Mouse (Mus musculus): ENCODE measurements around the gene Otud3. TPM values are rescaled to one million over a fixed set of nuclear protein-coding genes. Genes with fewer than 3 reads are reported as not detected.

Otud3 gene
- polyA plus RNA-seq, 1 experiment, result 8.4 TPM

DNA sequence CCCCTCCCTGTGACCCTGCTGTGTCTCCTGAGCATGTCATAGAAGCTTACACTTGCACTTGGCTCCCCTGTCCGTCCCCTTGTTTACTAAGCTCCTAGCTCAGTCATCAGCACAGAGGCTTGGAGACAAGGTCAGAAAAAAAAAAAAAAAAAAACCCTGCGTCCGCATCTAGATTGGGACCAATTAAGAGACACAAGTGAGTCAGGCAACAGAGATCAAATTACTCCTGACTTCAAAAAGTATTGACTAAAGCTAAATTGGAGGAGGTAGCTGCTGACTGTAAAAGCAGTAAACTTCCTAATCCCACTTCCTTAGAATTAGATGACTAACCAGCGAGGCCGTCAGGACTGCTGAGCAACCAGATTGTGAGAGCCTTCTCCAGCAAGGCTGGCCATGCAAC lies 48.7 kb downstream of the Otud3 start:
- no peaks in the 10 kb centered on the region for H3K36me3 ChIP-seq (ENCODE audit: control insufficient read depth, insufficient read depth, low read length)
- TF ChIP-seq CTCF (conservative IDR thresholded peaks at IDR 0.05; ENCODE audit: insufficient read depth, insufficient read length, low read depth, low read length) (no peak), POLR2A (IDR thresholded peaks at IDR 0.05; ENCODE audit: low read depth, low read length) (no peak)
- H3K27ac ChIP-seq (ENCODE audit: insufficient read depth, low read depth, low read length), result no peak overlapping the region
- no peaks in the 10 kb centered on the region for H3K27me3 ChIP-seq (replicated peaks; ENCODE audit: control insufficient read depth, insufficient read depth, low read length)
- H3K4me3 ChIP-seq (ENCODE audit: insufficient read depth, low read depth, low read length), result no peak overlapping the region
- no peak for DNase-seq
- no peaks in the 10 kb centered on the region for H3K4me1 ChIP-seq (ENCODE audit: control insufficient read depth, insufficient read depth, low read length)
- 30% methylated on average over 5 of the region's 5 CpGs for WGBS

DNA sequence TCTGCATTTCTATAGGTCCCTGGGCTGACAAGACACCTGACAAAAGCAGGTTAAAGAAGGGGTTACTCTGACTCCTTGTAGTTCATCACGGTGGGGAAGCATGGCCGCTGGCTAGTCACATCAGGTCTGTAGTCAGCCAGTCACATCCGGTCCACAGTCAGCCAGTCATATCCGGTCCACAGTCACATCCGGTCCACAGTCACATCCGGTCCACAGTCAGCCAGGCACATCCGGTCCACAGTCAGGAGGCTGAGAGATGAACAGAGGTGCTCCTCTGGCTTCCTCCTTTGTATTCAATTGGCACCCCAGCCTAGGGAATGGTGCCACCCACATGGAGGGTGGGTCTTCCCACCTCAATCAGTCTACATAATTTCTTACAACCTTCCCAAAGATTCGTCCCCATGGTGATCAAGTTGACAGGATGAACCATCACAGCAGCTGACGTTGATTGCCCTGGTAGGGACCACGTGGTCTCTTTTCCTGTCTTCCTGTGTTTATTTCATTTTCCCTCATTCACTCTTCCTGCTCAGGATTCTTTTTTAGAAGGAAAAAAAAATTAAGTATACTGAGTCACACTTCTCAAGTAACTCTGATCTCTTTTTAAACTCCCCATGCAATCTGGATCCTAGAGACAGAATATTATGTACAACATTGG lies 50.3 kb downstream of the Otud3 start, which contains the start of gene Pla2g5:
Pla2g5 (minus strand) TSS at position 139 of the 655 bp plus-strand sequence.
- TF ChIP-seq POLR2A (IDR thresholded peaks at IDR 0.05; ENCODE audit: low read depth, low read length) (no peak), CTCF (conservative IDR thresholded peaks at IDR 0.05; ENCODE audit: insufficient read depth, insufficient read length, low read depth, low read length) (no peak)
- no peaks in the 10 kb centered on the region for H3K4me1 ChIP-seq (ENCODE audit: control insufficient read depth, insufficient read depth, low read length)
- no peaks in the 10 kb centered on the region for H3K36me3 ChIP-seq (ENCODE audit: control insufficient read depth, insufficient read depth, low read length)
- peak; percentile 40 for DNase-seq
- no peak within 1 kb of the TSS for H3K27ac ChIP-seq (ENCODE audit: insufficient read depth, low read depth, low read length)
- WGBS, result 55% methylated on average over 10 of the region's 10 CpGs
- H3K4me3 ChIP-seq (ENCODE audit: insufficient read depth, low read depth, low read length), result no peak within 1 kb of the TSS
- no peaks in the 10 kb centered on the region for H3K27me3 ChIP-seq (replicated peaks; ENCODE audit: control insufficient read depth, insufficient read depth, low read length)

DNA sequence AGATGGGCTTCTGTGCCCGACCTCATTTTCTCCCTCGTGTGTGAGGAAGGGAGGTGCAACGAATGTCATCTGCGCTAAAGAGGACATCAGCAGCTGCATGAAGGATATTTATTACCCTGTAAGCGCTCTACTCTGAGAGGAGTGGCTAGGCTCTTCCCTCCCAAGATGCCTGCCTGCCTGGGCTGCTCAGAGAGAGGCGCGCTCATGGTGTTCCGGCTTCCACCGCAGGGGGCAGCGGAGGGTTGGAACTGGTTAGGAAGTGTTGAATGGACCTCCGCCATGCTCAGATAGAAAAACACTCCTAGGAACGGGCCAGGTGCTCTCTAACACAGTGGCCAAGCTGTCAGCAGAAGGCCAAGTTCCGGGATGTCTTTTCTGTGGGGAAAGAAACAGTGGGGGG lies 54.0 kb downstream of the Otud3 start:
- TF ChIP-seq CTCF (conservative IDR thresholded peaks at IDR 0.05; ENCODE audit: insufficient read depth, insufficient read length, low read depth, low read length), result peak; percentile 59
- TF ChIP-seq POLR2A (IDR thresholded peaks at IDR 0.05; ENCODE audit: low read depth, low read length), result no peak
- Histone ChIP-seq H3K36me3 (ENCODE audit: control insufficient read depth, insufficient read depth, low read length) (no peaks in the 10 kb centered on the region), H3K4me1 (ENCODE audit: control insufficient read depth, insufficient read depth, low read length) (no peaks in the 10 kb centered on the region), H3K27me3 (replicated peaks; ENCODE audit: control insufficient read depth, insufficient read depth, low read length) (no peaks in the 10 kb centered on the region), H3K4me3 (ENCODE audit: insufficient read depth, low read depth, low read length) (no peak overlapping the region), H3K27ac (ENCODE audit: insufficient read depth, low read depth, low read length) (no peak overlapping the region)
- DNase-seq, result peak; percentile 69
- WGBS, result 5% methylated on average over 13 of the region's 13 CpGs

DNA sequence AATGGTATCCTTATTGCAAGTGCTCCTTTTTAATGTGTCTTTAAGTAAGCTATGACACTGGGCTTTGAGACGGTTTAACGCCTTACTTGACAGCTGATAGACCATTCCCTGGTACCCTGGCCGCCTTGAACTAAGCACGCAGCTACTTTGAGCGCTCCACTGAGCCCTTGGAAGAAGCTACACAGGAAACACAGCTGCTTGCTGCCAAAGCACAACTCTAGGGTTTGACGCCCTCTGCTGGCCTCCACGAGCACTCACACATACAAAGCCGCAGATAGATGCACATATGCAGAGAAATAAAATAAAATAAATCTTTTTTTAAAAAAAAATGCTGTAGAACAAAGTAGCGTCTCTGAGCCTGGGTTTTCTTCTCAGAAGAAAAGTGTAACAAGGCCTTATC lies 54.5 kb downstream of the Otud3 start:
- DNase-seq, result no peak
- Histone ChIP-seq H3K4me1 (ENCODE audit: control insufficient read depth, insufficient read depth, low read length) (no peaks in the 10 kb centered on the region), H3K36me3 (ENCODE audit: control insufficient read depth, insufficient read depth, low read length) (no peaks in the 10 kb centered on the region), H3K4me3 (ENCODE audit: insufficient read depth, low read depth, low read length) (no peak overlapping the region), H3K27ac (ENCODE audit: insufficient read depth, low read depth, low read length) (no peak overlapping the region), H3K27me3 (replicated peaks; ENCODE audit: control insufficient read depth, insufficient read depth, low read length) (no peaks in the 10 kb centered on the region)
- WGBS, result 20% methylated on average over 9 of the region's 9 CpGs
- peak; percentile 44 for TF ChIP-seq CTCF (conservative IDR thresholded peaks at IDR 0.05; ENCODE audit: insufficient read depth, insufficient read length, low read depth, low read length)
- no peak for TF ChIP-seq POLR2A (IDR thresholded peaks at IDR 0.05; ENCODE audit: low read depth, low read length)

DNA sequence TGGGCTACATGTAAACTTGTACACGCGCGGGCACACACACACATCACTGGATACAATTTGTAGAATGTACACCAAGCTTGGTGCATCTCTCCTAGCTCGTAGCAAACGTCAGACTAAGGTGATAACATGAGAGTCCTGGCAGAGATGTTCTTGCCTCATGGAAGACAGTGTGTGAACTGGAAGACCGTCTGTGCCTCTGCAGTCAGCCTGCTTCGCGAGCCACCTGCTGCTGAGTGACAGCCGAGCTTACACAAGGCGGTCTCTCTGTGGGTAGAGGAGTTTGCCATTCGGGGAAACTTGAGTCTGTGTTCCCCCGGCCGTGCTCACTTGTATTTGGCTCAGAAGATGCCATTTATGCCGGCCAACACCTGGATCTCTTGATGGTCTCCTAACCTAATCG lies 55.3 kb downstream of the Otud3 start:
- no peak for DNase-seq
- Histone ChIP-seq H3K36me3 (ENCODE audit: control insufficient read depth, insufficient read depth, low read length) (no peaks in the 10 kb centered on the region), H3K4me1 (ENCODE audit: control insufficient read depth, insufficient read depth, low read length) (no peaks in the 10 kb centered on the region), H3K27ac (ENCODE audit: insufficient read depth, low read depth, low read length) (no peak overlapping the region), H3K27me3 (replicated peaks; ENCODE audit: control insufficient read depth, insufficient read depth, low read length) (no peaks in the 10 kb centered on the region), H3K4me3 (ENCODE audit: insufficient read depth, low read depth, low read length) (no peak overlapping the region)
- TF ChIP-seq CTCF (conservative IDR thresholded peaks at IDR 0.05; ENCODE audit: insufficient read depth, insufficient read length, low read depth, low read length) (no peak), POLR2A (IDR thresholded peaks at IDR 0.05; ENCODE audit: low read depth, low read length) (no peak)
- WGBS, result 78% methylated on average over 15 of the region's 15 CpGs

DNA sequence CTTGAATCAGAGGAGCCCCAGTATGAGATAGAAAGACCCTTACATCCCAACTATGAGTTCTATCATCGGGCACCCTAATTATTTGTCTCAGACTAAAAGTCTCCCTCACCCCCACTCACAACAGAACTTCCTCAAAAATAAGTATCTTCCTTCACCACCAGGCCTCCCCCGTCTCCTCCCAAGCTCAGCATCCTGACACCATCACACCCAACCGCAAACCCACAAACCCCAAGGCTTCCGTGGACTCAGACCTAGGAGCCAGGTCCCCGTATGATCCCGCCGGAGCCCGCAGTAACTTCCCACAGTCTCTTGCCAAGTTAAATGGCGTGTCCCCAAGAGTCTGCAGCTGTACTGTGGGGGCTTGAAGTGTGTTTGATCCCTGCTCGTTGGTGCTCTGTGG lies 56.2 kb downstream of the Otud3 start:
- DNase-seq, result no peak
- WGBS, result 77% methylated on average over 10 of the region's 10 CpGs
- Histone ChIP-seq H3K4me1 (ENCODE audit: control insufficient read depth, insufficient read depth, low read length) (no peaks in the 10 kb centered on the region), H3K27me3 (replicated peaks; ENCODE audit: control insufficient read depth, insufficient read depth, low read length) (no peaks in the 10 kb centered on the region), H3K4me3 (ENCODE audit: insufficient read depth, low read depth, low read length) (no peak overlapping the region), H3K27ac (ENCODE audit: insufficient read depth, low read depth, low read length) (no peak overlapping the region), H3K36me3 (ENCODE audit: control insufficient read depth, insufficient read depth, low read length) (no peaks in the 10 kb centered on the region)
- no peak for TF ChIP-seq POLR2A (IDR thresholded peaks at IDR 0.05; ENCODE audit: low read depth, low read length)
- no peak for TF ChIP-seq CTCF (conservative IDR thresholded peaks at IDR 0.05; ENCODE audit: insufficient read depth, insufficient read length, low read depth, low read length)

DNA sequence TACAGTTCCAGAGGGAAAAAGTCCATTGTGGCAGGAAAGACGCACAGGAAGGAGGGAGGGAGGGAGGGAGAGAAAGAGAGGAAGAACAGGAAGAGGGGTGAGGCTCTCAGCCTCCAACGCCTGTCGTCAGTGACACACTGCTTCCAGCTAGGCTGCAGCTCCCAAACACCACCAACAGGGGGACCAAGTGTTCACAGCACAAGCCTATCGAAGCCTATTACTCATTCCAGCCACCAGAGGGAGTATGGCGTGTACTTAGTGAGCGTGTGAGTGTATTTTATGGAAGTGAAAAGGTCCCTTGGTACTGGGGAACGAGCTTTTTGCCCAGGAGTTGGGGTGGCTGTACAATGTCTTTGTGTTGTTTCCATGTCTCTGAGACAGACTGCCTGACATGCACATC lies 57.3 kb downstream of the Otud3 start:
- TF ChIP-seq POLR2A (IDR thresholded peaks at IDR 0.05; ENCODE audit: low read depth, low read length), result no peak
- TF ChIP-seq CTCF (conservative IDR thresholded peaks at IDR 0.05; ENCODE audit: insufficient read depth, insufficient read length, low read depth, low read length), result peak; percentile 93; the same call in 1 of the 2 replicates
- Histone ChIP-seq H3K4me1 (ENCODE audit: control insufficient read depth, insufficient read depth, low read length) (no peaks in the 10 kb centered on the region), H3K4me3 (ENCODE audit: insufficient read depth, low read depth, low read length) (no peak overlapping the region), H3K27ac (ENCODE audit: insufficient read depth, low read depth, low read length) (no peak overlapping the region), H3K36me3 (ENCODE audit: control insufficient read depth, insufficient read depth, low read length) (no peaks in the 10 kb centered on the region), H3K27me3 (replicated peaks; ENCODE audit: control insufficient read depth, insufficient read depth, low read length) (no peaks in the 10 kb centered on the region)
- DNase-seq, result peak; percentile 77
- 17% methylated on average over 7 of the region's 7 CpGs for WGBS

Measured in kidney, adult 2 months (tissue).